Mouse (Mus musculus) liver, embryonic 11.5 days (tissue): ENCODE results near the gene Gmppa. TPM values are rescaled to one million over a fixed set of nuclear protein-coding genes. Genes with fewer than 3 reads are reported as not detected.

ENCODE experiments used
- ATAC-seq: fragments of 200-750 bp; cut with Nextera tagmentation; replicated peaks from 2 replicates; pipeline ENCODE4 v1.8.0; 2017; ENCODE audit warnings: moderate number of reproducible peaks, mild to moderate bottlenecking, moderate TSS enrichment, moderate library complexity; ENCODE audit not compliant: low FRiP score
- DNase-seq: peaks from one replicate; pipeline ENCODE4 v3.0.0-alpha.2; 2017; ENCODE audit warnings: low spot score
- H3K27ac ChIP-seq: fragments of 300-500 bp; sonication (generic); 2 replicates; pipeline ENCODE4 v1.5.1; 2014; ENCODE audit warnings: mild to moderate bottlenecking, low read depth, low read length, control low read depth
- H3K27me3 ChIP-seq: fragments of 300-500 bp; sonication (generic); replicated peaks from 2 replicates; pipeline ENCODE4 v1.6.1; 2014; ENCODE audit warnings: low read length, mixed read lengths; ENCODE audit not compliant: control insufficient read depth, insufficient read depth
- H3K36me3 ChIP-seq: fragments of 300-500 bp; sonication (generic); 2 replicates; pipeline ENCODE4 v1.6.1; 2014; ENCODE audit warnings: mild to moderate bottlenecking, low read length, moderate library complexity, mixed read lengths; ENCODE audit not compliant: control insufficient read depth, insufficient read depth
- H3K4me1 ChIP-seq: fragments of 300-500 bp; sonication (generic); replicated peaks from 2 replicates; pipeline ENCODE4 v1.6.1; 2014; ENCODE audit warnings: low read length, mixed read lengths; ENCODE audit not compliant: control insufficient read depth, insufficient read depth
- H3K4me2 ChIP-seq: fragments of 300-500 bp; sonication (generic); 2 replicates; pipeline ENCODE4 v1.6.1; 2014; ENCODE audit warnings: mild to moderate bottlenecking, control low read depth, moderate library complexity
- H3K4me3 ChIP-seq: fragments of 300-500 bp; sonication (generic); 2 replicates; pipeline ENCODE4 v1.5.1; 2014; ENCODE audit warnings: low read depth, low read length, control low read depth
- H3K9ac ChIP-seq: fragments of 300-500 bp; sonication (generic); 2 replicates; pipeline ENCODE4 v1.6.1; 2014; ENCODE audit warnings: low read depth, low read length, control low read depth
- H3K9me3 ChIP-seq: fragments of 300-500 bp; sonication (generic); 2 replicates; pipeline ENCODE4 v1.6.1; 2016; ENCODE audit warnings: low read length, inconsistent platforms, mixed read lengths; ENCODE audit not compliant: control insufficient read depth
- WGBS: fragments of 180-500 bp; shearing (Covaris S2); extraction: QIAGEN DNeasy Blood & Tissue Kit; methylation state at CpG from one replicate; pipeline ENCODE4 v1.1.7; 2014; 5-methylcytosine and 5-hydroxymethylcytosine counted together
- polyA plus RNA-seq: library from polyadenylated mRNA; unstranded; fragments of >200 nt; fragmentation: Nextera tagmentation; extraction: Ambion mirVana; gene quantifications from 2 replicates; pipeline ENCODE4 v1.2.1, GENCODE M21; 2014

Gene Gmppa
- polyA plus RNA-seq, 1 experiment from 2014 or later = 69.1 TPM

DNA sequence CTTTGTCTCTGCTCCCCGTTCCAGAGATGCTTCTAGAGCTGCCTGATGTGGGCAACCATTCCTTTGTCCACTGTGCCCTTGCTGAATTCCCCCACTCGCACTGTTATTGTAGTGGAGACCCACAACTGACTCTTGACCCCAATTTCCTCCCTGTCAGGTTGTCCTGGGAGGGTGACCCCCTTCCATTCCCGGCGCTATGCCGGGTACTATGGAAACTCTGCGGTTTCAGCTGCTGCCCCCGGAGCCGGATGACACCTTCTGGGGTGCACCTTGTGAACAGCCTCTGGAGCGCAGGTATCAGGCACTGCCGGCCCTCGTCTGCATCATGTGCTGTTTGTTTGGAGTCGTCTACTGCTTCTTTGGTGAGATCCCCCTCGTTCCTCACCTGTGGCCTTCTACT lies 44.3 kb downstream of the Gmppa start:
- Histone ChIP-seq H3K36me3 (peaks cover 9% of the 10 kb centered on the region), H3K4me3 (no peak overlapping the region; the same call in 1 of the 2 replicates), H3K27ac (no peak overlapping the region), H3K4me2 (peak overlapping the region; percentile 95), H3K4me1 (peaks cover 14% of the 10 kb centered on the region), H3K9me3 (no peaks in the 10 kb centered on the region), H3K27me3 (peaks cover 75% of the 10 kb centered on the region), H3K9ac (no peak overlapping the region)
- ATAC-seq (no peak), DNase-seq (no peak)
- 24% methylated on average over 13 of the region's 13 CpGs for WGBS

DNA sequence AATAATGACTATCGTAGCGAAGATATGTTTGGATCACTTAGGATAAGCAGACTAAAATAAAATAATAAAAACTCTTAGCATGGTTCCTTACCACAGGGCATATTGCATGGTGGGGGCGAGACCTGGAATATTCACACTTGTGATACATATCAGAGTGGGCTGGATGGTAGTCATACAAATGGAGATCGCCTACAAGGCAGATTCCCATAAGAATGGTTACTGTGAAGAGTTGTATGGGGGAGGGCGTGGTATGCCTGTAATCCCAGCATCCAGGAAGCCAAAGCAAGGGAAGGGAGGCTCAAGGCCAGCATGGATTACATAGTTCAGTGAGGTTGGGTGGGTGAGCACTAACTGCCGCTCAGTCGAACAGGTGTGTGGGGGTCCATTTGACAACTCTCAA lies 45.0 kb downstream of the Gmppa start:
- H3K9me3 ChIP-seq = no peaks in the 10 kb centered on the region
- H3K27ac ChIP-seq = no peak overlapping the region
- H3K27me3 ChIP-seq = peaks cover 75% of the 10 kb centered on the region
- no peak overlapping the region for H3K9ac ChIP-seq
- H3K36me3 ChIP-seq = peaks cover 2% of the 10 kb centered on the region; the same call in 1 of the 2 replicates
- no peak overlapping the region for H3K4me3 ChIP-seq
- H3K4me1 ChIP-seq = peaks cover 14% of the 10 kb centered on the region
- no peak for DNase-seq
- no peak for ATAC-seq
- WGBS = 80% methylated on average over 7 of the region's 7 CpGs
- H3K4me2 ChIP-seq = no peak overlapping the region

DNA sequence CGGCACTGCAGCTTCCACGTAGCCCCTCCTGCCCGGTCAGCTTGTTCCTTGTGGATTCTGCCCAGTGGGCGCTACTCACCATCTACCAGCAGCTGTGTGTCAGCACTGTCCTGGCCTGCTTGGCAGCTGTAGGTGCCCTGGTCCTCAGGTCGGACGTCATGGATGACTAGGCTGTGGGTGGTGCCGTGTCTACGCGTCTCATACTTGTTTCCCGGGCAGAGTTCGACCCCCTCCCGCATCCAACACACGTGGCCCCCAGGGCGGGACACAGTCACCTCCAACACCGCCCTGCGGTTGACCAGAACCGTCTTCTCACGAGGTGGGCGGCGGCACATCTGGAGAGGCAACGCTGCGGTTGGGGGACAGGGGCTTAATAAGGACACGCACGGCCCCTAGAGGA lies 50.8 kb downstream of the Gmppa start:
- H3K36me3 ChIP-seq = peaks cover 9% of the 10 kb centered on the region; the same call in 1 of the 2 replicates
- 6% methylated on average over 24 of the region's 24 CpGs for WGBS
- peak overlapping the region; percentile 55 for H3K4me3 ChIP-seq
- no peak overlapping the region for H3K9ac ChIP-seq
- H3K9me3 ChIP-seq = no peaks in the 10 kb centered on the region
- no peak for ATAC-seq
- no peak for DNase-seq
- no peak overlapping the region for H3K27ac ChIP-seq
- H3K4me2 ChIP-seq = no peak overlapping the region; the same call in 1 of the 2 replicates
- H3K27me3 ChIP-seq = peaks cover 94% of the 10 kb centered on the region
- H3K4me1 ChIP-seq = no peaks in the 10 kb centered on the region; the same call in 1 of the 2 replicates

DNA sequence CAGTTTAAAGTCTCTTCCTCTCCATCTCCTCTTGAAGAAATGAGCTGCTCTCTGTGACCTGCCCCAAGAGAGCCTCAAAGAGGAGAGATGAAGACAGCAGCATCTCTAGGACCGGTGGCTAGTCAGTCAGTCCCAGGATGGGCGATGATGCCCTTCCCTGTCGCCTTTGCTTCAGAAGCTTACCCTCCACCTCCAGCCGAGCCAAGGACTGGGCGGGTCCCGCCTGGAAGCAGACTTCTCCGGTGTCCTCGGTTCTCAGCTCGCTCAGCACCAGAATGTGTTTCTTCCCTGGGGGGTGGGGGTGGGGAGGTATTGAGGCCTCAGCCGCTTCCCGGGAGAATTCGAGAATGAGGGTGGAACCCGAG lies 51.3 kb downstream of the Gmppa start:
- Histone ChIP-seq H3K4me3 (peak overlapping the region; percentile 55), H3K4me1 (no peaks in the 10 kb centered on the region; the same call in 1 of the 2 replicates), H3K27ac (no peak overlapping the region), H3K9ac (no peak overlapping the region), H3K4me2 (peak overlapping the region; percentile 76), H3K9me3 (no peaks in the 10 kb centered on the region), H3K27me3 (peaks cover 90% of the 10 kb centered on the region), H3K36me3 (peaks cover 10% of the 10 kb centered on the region)
- no peak for DNase-seq
- WGBS = 4% methylated on average over 13 of the region's 13 CpGs
- ATAC-seq = no peak

DNA sequence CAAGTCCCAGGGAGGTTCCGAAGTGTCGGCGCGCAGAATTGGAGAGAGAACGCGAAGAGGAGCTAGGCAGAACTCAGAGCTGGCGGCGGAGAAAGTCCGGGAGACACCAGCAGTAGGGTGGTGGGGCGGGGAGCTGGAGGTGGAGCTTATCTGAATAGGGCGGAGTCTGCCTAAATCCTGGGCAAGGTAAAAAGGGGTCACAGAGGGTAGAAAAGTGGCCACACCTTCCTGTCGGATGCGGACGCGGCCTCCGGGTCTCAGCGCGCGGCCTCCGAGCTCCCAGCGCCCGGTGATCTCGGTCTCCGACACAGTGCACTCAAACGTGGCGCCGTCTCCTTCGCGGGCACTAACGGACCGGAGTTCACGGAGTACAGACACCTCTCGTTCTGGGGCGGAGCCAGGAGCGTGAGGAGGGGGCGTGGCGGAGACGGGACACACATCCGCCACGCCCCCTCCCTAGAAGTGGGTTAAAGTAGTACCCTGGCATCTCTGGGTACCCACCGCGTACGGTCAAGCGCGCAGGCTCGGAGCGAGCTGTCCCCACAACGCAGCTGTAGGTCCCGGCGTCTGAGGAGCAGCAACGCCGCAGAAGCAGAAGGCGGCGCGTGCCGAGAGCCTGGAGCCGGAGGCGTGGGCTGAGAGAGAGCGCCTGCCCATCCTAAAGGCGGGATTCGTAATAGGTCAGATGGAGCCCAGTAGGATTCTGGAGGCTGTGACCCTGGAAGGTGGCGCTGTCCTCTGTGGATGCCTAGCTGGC lies 51.9 kb downstream of the Gmppa start:
- peak overlapping the region; percentile 76 for H3K4me2 ChIP-seq
- H3K9me3 ChIP-seq = no peaks in the 10 kb centered on the region
- H3K4me3 ChIP-seq = peak overlapping the region; percentile 55
- H3K27ac ChIP-seq = no peak overlapping the region
- peak; percentile 62 for ATAC-seq
- WGBS = under 1% methylated on average over 62 of the region's 62 CpGs
- H3K36me3 ChIP-seq = peaks cover 12% of the 10 kb centered on the region
- no peaks in the 10 kb centered on the region; the same call in 1 of the 2 replicates for H3K4me1 ChIP-seq
- peak; percentile 79 for DNase-seq
- H3K27me3 ChIP-seq = peaks cover 84% of the 10 kb centered on the region
- H3K9ac ChIP-seq = no peak overlapping the region

DNA sequence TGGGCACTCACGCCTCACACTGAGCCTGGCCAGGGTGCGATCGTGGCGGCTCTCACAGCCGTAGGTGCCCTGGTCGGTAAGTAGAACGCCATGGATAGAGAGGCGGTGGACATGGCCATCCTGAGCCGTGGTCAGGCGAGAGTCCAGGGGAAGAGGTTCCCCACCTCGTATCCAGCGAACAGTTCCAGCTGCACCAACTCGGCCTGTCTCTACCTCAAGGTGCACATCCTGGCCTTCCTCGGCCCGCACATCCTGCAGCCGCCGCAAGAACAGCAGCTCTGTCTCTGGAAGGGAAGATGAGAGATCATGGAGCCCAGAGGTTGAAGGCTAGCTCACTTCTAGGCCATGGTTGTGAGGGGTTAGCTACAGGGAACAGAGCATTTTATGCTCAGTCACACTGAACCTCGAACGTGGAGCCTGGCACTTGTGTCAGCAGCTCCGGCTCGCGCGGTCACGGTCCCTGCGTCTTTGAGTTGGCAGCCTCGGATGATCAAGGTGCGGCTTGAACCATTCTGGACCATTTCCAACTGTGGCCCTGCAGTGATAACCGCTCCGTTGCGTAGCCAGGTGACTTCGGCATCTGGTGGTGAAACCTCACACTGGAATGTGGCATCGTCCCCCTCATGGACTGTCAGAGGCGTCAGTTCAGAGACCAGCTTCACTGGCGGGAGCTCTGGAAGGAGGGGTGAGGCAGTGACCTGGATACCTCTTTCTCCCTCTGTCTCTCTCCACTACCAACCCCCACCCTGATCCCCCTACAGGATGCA lies 55.2 kb downstream of the Gmppa start:
- Histone ChIP-seq H3K4me3 (no peak overlapping the region), H3K27ac (no peak overlapping the region), H3K27me3 (peaks cover 56% of the 10 kb centered on the region), H3K4me2 (no peak overlapping the region), H3K9ac (no peak overlapping the region), H3K4me1 (no peaks in the 10 kb centered on the region; the same call in 1 of the 2 replicates), H3K36me3 (peaks cover 13% of the 10 kb centered on the region), H3K9me3 (no peaks in the 10 kb centered on the region)
- WGBS = 76% methylated on average over 34 of the region's 34 CpGs
- no peak for ATAC-seq
- DNase-seq = no peak

DNA sequence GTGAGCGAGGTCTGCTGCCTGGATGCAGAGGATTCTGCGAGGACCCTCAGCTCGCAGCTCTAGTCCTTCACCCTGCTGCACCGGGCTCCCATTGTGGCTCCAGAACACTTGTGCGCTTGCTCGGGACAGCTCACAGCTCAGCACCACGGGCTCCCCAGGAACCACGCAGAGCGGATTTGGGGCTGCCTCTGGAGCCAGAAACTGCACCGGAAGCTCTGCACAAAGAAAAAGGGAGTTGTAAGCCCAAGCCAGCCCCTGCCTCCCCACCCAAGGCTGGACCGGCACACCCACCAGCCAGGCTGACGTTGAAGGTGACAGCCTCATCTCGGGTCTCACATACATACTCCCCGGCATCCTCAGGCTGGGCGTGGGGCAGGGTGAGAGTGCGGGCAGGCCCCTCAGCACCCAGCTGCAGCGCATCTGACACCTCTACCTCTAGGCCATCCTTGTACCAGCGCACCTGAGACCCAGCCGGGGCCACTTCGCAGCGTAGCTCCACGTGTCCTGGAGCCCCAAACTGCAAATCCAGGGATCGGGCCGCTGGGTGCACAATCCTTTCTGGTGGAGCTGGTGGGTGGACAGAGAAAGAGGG lies 56.9 kb downstream of the Gmppa start:
- 46% methylated on average over 24 of the region's 24 CpGs for WGBS

More for the DNA sequence above, 56.9 kb downstream of the Gmppa start:
- Histone ChIP-seq H3K4me2 (no peak overlapping the region), H3K9me3 (no peaks in the 10 kb centered on the region), H3K36me3 (peaks cover 16% of the 10 kb centered on the region), H3K27me3 (peaks cover 39% of the 10 kb centered on the region), H3K9ac (no peak overlapping the region), H3K4me1 (no peaks in the 10 kb centered on the region), H3K4me3 (no peak overlapping the region), H3K27ac (no peak overlapping the region)
- DNase-seq (no peak), ATAC-seq (no peak)
